Mouse (Mus musculus): ENCODE results near the gene Chst7.

Gene Chst7

GRCm38 (mm10) chrX:20059381-20059971 lies at the start of gene Chst7:
Gene Chst7 (plus strand): TSS chrX:20059560.
- DNase-seq = peak; percentile 79 to 85

GRCm38 (mm10) chrX:20012211-20012610 lies 47.1 kb upstream of the Chst7 start:
- DNase-seq = no peak

GRCm38 (mm10) chrX:20020942-20021341 lies 38.4 kb upstream of the Chst7 start:
- peak; percentile 0 to 2 for DNase-seq

- DNase-seq = peak in 1 of 2 experiments; percentile 53
These were observed 872 bp downstream of the Chst7 start for GRCm38 (mm10) chrX:20060096-20060768.

DNA sequence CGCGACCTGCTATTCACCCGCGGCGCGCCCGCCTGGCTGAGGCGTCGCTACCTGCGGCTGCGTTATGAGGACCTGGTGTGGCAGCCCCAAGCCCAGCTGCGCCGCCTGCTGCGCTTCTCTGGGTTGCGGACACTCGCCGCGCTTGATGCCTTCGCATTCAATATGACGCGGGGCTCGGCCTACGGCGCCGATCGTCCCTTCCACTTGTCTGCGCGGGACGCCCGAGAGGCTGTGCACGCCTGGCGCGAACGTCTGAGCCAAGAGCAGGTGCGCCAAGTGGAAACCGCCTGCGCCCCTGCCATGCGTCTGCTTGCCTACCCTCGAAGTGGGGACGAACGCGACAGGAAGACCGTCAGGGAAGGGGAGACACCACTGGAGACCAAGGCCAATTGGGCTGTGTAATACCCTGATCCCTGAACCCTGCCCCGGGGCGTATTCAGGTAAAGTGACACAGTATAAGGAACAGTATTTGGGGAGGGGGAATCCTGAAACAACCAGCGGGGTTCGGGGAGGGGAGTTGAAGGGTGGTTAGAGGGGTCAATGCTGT lies 1.5 kb downstream of the Chst7 start:
- DNase-seq = peak in 1 of 2 experiments; percentile 5

- no peak for DNase-seq
These were observed 2.6 kb downstream of the Chst7 start for GRCm38 (mm10) chrX:20061764-20062480.

GRCm38 (mm10) chrX:20066636-20067035 lies 7.3 kb downstream of the Chst7 start:
- peak; percentile 7 to 50 for DNase-seq

GRCm38 (mm10) chrX:20070196-20070595 lies 10.8 kb downstream of the Chst7 start:
- DNase-seq = no peak

DNA sequence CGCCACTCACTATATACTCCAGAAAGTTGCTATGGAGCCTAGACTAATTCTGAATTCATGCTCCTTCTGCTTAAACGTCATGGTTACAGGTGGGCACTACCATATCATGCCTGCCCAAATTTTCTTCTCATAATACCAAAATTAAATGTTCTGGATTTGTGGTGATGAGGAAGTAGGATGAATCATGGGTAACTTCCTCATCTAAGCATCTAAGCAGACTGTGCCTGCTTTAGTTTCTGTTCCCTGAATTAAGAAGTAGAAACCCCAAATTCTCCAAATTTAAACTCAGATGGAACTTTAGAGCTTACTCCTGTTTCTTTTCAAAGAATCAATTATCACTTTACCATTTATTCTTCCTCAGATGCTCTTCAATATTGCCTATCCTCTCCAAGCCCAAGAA lies 58.4 kb downstream of the Chst7 start:
- DNase-seq = no peak

GRCm38 (mm10) chrX:20125481-20125880 lies 66.1 kb downstream of the Chst7 start:
- DNase-seq = no peak

DNA sequence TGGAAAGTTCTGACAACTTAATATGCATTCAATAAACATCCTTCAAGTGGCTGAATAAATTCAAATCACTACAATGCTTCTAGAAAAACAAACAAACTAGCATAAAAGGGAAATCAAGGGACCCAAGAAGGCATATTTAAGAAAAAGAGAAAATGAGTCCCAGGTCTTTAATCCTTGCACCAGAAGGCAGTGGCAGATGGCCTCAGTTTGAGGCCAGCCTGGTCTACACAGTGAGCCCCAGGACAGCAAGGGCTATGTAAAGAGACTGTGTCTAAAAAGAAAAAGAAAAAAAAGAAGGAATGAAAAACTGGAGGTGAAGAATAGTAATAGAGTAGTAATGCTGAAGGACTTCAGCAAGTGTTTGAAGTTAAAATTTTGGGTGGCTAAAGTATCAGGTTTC lies 69.6 kb downstream of the Chst7 start:
- no peak for DNase-seq

GRCm38 (mm10) chrX:20129466-20129865 lies 70.1 kb downstream of the Chst7 start:
- no peak for DNase-seq

All from kidney, postnatal 36 days (tissue).